25 mouse cellular contexts compared by ENCODE assay signal in genomic region chr9:27099474-27099873, GRCm38 (mm10). TPM values are rescaled to one million over a fixed set of nuclear protein-coding genes. Genes with fewer than 3 reads are reported as not detected.
DNase-seq lines count a peak whose midpoint lies in the region; ATAC-seq lines count a peak whose summit lies in the region.
"Had no signal": no experiment of that assay in that cellular context is flagged by ENCODE, and none has a peak within 500 bp of the region (broad histone marks: within the 10 kb centered on the region; RNA-seq: fewer than 3 reads in every experiment).

No protein-coding gene starts in this region.

- H3K36me3 ChIP-seq in megakaryocyte, embryonic 14.5 days (replicated peaks; ENCODE audit: low read length): peaks cover 53% of the 10 kb centered on the region
- peaks cover 99% of the 10 kb centered on the region for H3K36me3 ChIP-seq in midbrain, embryonic 10.5 days
- H3K36me3 ChIP-seq in forebrain, embryonic 10.5 days (replicated peaks): peaks cover 99% of the 10 kb centered on the region

- H3K27ac ChIP-seq in midbrain, embryonic 10.5 days (replicated peaks): no peak overlapping the region
- H3K27ac ChIP-seq in forebrain, embryonic 10.5 days: no peak overlapping the region
- H3K27ac ChIP-seq: heart, embryonic 15.5 days; hindbrain, embryonic 14.5 days; hindbrain, postnatal 0 days had no signal

- 91% methylated on average over 4 of the region's 4 CpGs for WGBS in midbrain, embryonic 10.5 days
- 93% methylated on average over 4 of the region's 4 CpGs for WGBS in forebrain, embryonic 10.5 days

- H3K4me3 ChIP-seq in megakaryocyte, embryonic 14.5 days (replicated peaks): peak overlapping the region; percentile 62
- H3K4me3 ChIP-seq in midbrain, embryonic 10.5 days: no peak overlapping the region
- H3K4me3 ChIP-seq in forebrain, embryonic 10.5 days: no peak overlapping the region
- H3K4me3 ChIP-seq: heart, embryonic 12.5 days; heart, embryonic 15.5 days had no signal

- no peaks in the 10 kb centered on the region for H3K9me3 ChIP-seq in megakaryocyte, embryonic 14.5 days
- H3K9me3 ChIP-seq in midbrain, embryonic 10.5 days (replicated peaks): no peaks in the 10 kb centered on the region
- H3K9me3 ChIP-seq in forebrain, embryonic 10.5 days: no peaks in the 10 kb centered on the region
- H3K9me3 ChIP-seq: heart, embryonic 12.5 days; heart, embryonic 15.5 days had no signal

- H3K27me3 ChIP-seq in megakaryocyte, embryonic 14.5 days (replicated peaks): peaks cover 12% of the 10 kb centered on the region
- no peaks in the 10 kb centered on the region for H3K27me3 ChIP-seq in midbrain, embryonic 10.5 days (ENCODE audit: low read depth, poor library complexity, severe bottlenecking)
- no peaks in the 10 kb centered on the region for H3K27me3 ChIP-seq in forebrain, embryonic 10.5 days (ENCODE audit: poor library complexity, severe bottlenecking)
- H3K27me3 ChIP-seq: heart, embryonic 12.5 days; heart, embryonic 15.5 days; Patski had no signal

- ATAC-seq in hematopoietic stem cell, adult 5-6 weeks (replicated peaks in 1 of 2; ENCODE audit: insufficient read depth in 1 of 2, low FRiP score in 2 of 2, low TSS enrichment in 1 of 2, low read depth in 1 of 2, poor library complexity in 2 of 2, severe bottlenecking in 2 of 2): peak; percentile 94 to 97
- ATAC-seq: forebrain, embryonic 14.5 days; forebrain, postnatal 0 days; hindbrain, postnatal 0 days; inflammation-experienced regulatory T-cells, adult 6 months; Patski had no signal

- DNase-seq in 416B (ENCODE audit: low read depth): peak; percentile 85
- DNase-seq in c-Kit-positive CD71-negative TER-119-negative erythroid progenitor cells, embryonic 14.5 days (ENCODE audit: low read depth): peak; percentile 13
- DNase-seq in midbrain, embryonic 10.5 days (ENCODE audit: low spot score): no peak
- no peak for DNase-seq in right cerebral cortex, postnatal 14 days
- no peak for DNase-seq in forebrain, embryonic 10.5 days (ENCODE audit: extremely low spot score, low spot score)
- DNase-seq in ovary, adult 18-20 months (ENCODE audit: low spot score): no peak
- DNase-seq: adrenal gland, postnatal 10 days; adrenal gland, postnatal 36 days; cerebellum, adult 11 months; cerebellum, adult 2 months; cerebellum, postnatal 10 days; cerebellum, postnatal 36 days; forebrain, postnatal 0 days; gastrocnemius, postnatal 25 days; heart, postnatal 10 days; heart, postnatal 36 days had no signal

- peaks cover 28% of the 10 kb centered on the region for H3K4me1 ChIP-seq in megakaryocyte, embryonic 14.5 days
- 0 out of 2 replicates have a peak, but pooled peaks cover 7% of the 10 kb centered on the region for H3K4me1 ChIP-seq in midbrain, embryonic 10.5 days
- peaks cover 11% of the 10 kb centered on the region for H3K4me1 ChIP-seq in forebrain, embryonic 10.5 days

RNA-seq across cellular contexts. Expression of gene Jam3, which starts 55.7 kb away (rescaled TPM):
- total RNA-seq in hematopoietic stem cell, adult 5-6 weeks (2017): 4.1 and 7.0 TPM in 2 replicates
- 0.13 TPM in 1 of 2 replicates, not detected in the other for polyA plus RNA-seq in megakaryocyte, embryonic 14.5 days (2012; ENCODE audit: insufficient read depth, low replicate concordance)
- polyA plus RNA-seq in midbrain, embryonic 10.5 days (2016; fragmentation: Nextera tagmentation; extraction: Ambion mirVana): 146 and 147 TPM in 2 replicates
- polyA plus RNA-seq in forebrain, embryonic 10.5 days (2016; fragmentation: Nextera tagmentation; extraction: Ambion mirVana): 146 and 150 TPM in 2 replicates

Comparison
In these comparisons a context has a peak if more than half of its experiments do, and no peak if none do; other contexts are left out.
1. DNase-seq: peak in 416B (single experiment) and c-Kit-positive CD71-negative TER-119-negative erythroid progenitor cells, embryonic 14.5 days (single experiment); none in midbrain, embryonic 10.5 days (single experiment), right cerebral cortex, postnatal 14 days (single experiment), forebrain, embryonic 10.5 days (single experiment) and ovary, adult 18-20 months (single experiment).
2. RNA of gene Jam3, which starts 55.7 kb away (polyA plus RNA-seq): 146 to 150 TPM in forebrain, embryonic 10.5 days and 146 to 147 TPM in midbrain, embryonic 10.5 days; 0.13 TPM in megakaryocyte, embryonic 14.5 days; every median in the first group is over 100 times any median in the second.